Mouse (Mus musculus) cerebellum, postnatal 14 days (tissue): ENCODE data around the gene Nhs.

Experiments used
- DNase-seq, 2 experiments: peaks; one replicate each; pipeline ENCODE4 v3.0.0; 2021; ENCODE audit warnings: mixed read lengths in 2 of 2

Nhs gene

DNA sequence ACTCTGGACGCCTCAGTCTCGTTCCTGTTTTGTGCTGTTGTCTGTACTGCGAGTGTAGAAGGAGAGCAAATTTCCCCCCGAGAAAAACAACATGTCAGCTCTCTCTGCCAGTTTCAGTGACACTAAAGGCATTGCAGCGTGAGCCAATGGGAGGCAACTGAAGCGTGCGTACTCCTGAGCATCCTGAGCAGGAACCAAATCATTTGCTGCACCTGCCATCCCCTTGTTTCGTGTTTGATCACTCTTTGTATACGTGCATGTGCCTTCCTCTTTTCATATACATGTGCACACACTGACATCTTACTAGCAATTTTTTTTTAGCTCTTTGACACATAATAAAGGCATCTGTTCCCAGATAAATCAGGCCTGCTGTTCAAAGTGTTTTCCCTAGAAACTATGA, 142.1 kb downstream of the Nhs start:
- DNase-seq: peak in 1 of 2 experiments; percentile 6

GRCm38 (mm10) chrX:162012570-162012969, 147.0 kb downstream of the Nhs start:
- peak; percentile 30 to 51 for DNase-seq

- DNase-seq: no peak
Measured at GRCm38 (mm10) chrX:162009876-162010275, 149.7 kb downstream of the Nhs start.

- no peak for DNase-seq
Measured at GRCm38 (mm10) chrX:162003818-162004217, 155.7 kb downstream of the Nhs start.

- no peak for DNase-seq
Measured at GRCm38 (mm10) chrX:161998876-161999275, 160.7 kb downstream of the Nhs start.

- DNase-seq: no peak
Measured at GRCm38 (mm10) chrX:161997170-161997795, 162.2 kb downstream of the Nhs start.

GRCm38 (mm10) chrX:161990171-161990570, 169.4 kb downstream of the Nhs start:
- peak; percentile 19 to 39 for DNase-seq

- DNase-seq: no peak
Measured at GRCm38 (mm10) chrX:161984961-161985360, 174.6 kb downstream of the Nhs start.

DNA sequence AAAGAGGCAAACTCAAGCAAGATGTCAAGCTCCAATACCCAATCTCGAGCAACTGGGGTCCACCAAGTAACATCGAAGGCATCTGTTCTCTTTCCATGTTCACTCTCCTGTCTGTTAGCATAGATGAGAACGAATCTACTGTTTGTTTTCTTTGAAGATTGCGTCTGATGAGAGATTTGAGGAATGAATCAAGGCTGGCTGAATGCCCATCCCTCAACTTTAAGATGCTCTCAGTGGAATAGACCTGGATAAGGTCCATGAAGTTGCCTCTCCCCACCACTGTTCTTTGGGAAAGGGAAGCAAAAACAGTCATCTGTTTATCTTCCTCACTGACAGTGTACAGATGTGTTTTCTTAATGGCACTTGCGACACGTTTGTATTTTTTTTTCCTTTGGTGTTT, 178.1 kb downstream of the Nhs start:
- DNase-seq: no peak

DNA sequence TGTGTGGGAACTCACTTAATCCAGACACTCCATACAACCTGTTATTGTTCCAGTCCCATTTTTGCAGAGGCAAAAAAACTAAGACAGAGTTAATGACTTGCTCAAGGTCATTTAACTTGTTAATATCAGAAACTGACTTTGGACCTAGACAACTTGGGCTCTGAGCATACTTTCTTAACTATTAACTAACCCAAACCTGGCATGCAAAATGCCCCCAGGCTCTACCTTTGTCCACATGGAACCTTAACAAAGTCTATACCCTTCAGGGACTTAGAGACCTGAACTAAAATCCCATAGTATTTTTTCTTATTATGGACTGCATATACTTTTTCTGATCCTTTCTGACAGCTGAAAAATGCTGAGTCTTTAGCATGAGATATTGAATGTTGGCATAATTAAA, 179.6 kb downstream of the Nhs start:
- no peak for DNase-seq

DNA sequence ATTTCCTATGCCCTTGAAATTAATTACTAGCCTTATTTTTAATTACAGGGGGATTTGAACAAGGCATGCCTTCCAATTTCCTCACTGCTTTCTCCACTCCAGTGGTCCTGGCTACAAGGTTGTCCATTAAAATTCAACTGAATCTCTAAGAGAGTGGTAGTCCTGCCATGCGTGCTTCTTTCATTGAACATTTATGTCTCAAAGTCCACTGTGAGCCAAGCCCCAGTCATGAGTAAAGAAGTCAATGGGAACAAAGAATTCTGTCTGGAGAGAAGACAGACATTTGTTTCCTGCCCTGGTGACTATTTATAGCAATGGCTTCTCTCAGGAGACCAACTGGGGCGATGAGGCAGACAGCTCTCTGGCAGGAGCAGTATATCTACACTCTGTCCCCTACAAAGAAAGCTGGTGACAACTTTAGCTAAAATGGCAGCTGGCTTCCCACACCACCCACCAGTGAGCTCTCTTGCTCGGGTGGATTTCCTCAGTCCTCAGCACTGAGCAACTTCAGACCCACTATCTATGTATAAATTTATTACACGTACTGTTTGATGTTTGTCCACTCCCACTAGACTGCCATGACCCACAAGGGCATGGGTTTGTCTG, 182.2 kb downstream of the Nhs start:
- no peak for DNase-seq

DNA sequence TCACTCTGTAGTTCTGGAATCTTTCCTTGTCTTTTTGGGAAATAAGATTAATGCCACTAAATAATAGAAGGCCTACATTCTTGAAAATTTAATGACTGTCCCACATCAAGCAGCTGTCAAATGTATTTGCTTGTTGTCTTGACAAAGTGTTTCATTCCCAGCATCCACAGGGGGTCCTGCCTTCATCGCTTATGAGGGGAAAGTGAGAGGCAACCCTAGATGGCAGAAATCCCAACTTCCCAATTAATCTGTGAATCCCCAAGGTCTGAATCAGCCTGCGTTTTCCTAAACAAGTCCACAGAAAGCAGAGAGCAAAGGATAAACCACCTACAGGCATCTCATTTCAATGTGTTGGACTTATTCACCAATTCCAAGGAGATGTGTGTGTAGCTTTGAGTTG, 183.2 kb downstream of the Nhs start:
- DNase-seq: no peak

DNA sequence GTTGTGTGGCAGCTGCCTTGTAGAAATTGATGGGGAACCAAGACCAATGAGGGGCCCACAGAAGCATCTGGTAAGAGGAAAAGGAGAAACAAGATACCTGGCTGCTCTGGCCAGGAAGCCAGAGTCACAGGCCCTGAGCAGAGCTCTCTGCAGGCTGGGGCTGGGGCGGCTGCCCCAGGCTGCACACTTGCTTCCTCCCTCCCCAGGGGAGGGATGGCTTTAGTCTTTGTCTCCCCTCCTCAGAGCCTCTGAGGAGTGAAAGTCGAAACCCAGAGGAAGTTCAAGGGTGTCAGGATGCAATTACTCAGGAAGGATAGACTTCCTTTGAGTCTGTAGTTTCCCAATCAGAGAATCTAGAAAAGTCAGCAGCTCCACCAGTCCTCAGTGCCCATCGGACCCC, 186.0 kb downstream of the Nhs start:
- DNase-seq: no peak

DNA sequence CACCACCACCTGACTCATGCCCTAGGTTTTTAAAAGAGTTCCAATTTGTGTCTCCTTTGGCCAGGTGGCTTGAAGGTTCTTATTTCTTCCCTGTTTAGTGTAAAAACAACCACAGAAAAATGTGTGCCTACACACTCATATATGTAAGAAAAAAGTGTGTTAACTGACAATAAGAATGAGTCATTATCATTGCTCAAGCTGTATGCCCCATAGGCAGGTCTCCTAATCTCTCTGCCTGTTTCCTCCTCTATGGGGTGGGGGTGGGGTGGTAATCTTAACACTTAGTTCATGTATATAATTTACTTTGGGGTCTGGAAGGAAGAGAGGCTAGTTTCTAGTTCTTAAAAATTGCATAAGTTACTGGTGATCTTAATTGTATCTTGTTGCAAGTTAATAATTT, 186.8 kb downstream of the Nhs start:
- no peak for DNase-seq

- no peak for DNase-seq
Measured at GRCm38 (mm10) chrX:161971961-161972502, 187.5 kb downstream of the Nhs start.

- no peak for DNase-seq
Measured at GRCm38 (mm10) chrX:161971131-161971530, 188.4 kb downstream of the Nhs start.

DNA sequence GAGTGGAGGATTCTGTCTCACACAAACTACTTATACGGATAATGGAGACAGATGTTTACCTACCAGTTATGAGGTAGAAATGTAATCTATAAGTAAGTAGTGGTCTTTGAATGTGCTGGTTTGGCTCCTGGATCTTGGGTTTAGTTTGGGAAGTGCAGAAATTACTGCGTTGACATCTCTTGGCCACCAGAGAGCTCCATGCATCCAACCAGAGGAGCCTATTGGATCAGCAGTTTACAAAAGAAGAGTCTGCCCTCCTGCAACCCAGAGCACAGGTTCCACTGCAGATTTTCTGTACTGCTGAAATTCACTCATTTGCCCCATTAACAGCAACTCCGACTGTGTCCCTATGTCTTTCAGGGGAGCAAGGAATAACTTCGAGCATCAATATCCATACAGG, 191.8 kb downstream of the Nhs start:
- DNase-seq: peak; percentile 24 to 30

DNA sequence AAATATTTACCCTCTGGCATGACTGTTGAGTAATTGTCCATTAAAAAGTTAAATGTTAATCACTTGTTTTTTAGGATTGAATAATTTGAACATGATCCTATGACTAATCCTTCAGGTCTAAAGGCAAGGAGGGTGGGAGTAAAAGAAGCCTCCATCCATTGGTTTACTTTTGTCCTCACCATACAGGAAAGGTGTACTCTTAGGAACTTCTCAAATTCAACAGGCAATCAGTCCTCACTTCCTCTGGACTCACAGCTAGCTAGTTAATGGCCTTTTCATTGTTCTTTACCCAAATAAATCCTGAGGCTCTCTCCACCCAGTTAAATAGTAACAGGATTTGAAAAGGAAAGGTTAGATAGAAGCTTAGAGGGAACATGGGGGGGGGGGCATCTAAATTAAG, 196.2 kb downstream of the Nhs start:
- DNase-seq: no peak

- DNase-seq: no peak
Measured at GRCm38 (mm10) chrX:161962855-161963254, 196.7 kb downstream of the Nhs start.

DNA sequence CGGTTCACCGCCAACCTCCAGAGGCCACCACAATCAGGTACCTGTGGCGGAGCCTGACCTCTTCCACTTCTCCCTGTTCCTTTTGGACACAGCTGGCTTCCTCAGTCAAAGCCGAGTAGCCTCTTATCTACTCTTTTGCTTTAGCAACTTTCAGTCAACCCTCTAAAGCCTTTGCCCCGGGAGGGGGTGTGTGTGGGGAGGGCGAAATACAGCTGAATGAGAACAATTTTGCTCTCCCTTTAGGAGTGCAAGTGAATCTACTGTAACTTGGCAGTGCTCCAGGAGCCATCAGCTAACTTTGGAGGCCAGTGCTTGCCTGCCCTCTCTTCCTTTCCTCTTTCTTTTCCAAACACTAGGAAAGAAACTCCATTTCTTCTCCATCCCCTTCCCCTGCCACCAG, 197.8 kb downstream of the Nhs start:
- peak; percentile 27 to 42 for DNase-seq

DNA sequence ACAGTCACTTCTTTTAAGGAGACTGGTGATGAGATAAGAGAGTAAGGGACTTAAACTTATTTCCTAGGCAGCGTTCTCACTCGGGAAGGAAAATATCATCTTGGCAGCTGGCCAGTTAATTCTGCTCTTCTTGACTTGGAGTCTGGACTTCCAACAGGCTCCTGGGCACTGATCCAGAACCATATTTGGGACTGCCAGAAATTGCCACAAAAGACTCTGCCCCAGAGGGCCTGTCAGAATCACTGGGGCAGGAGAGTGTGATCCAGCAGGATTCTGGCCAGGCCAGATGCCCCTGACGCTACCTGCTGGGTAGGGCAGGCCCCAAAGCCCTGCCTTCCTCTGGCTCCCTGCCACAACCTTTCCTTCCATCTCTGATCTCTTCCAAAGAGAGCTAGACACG, 198.4 kb downstream of the Nhs start:
- DNase-seq: peak; percentile 91 to 94

DNA sequence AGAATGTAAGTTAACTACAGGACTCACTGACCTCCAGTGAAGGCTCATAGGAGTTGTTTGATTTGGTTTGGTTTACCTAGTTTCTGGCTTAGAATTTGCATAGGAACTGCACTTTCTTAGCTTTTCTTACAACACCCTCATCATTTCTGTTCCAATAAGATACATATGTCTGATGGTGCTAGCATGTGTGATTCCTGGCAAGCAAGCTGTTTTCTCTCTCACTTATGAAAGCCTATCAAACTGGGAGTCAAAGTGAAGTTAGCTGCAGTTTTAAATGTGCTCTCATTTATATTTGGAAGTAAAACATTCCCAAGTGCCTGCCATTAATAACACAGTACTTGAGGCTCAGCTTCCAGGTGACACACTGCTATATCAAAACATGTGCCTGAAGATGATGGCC, 207.2 kb downstream of the Nhs start:
- DNase-seq: no peak

DNA sequence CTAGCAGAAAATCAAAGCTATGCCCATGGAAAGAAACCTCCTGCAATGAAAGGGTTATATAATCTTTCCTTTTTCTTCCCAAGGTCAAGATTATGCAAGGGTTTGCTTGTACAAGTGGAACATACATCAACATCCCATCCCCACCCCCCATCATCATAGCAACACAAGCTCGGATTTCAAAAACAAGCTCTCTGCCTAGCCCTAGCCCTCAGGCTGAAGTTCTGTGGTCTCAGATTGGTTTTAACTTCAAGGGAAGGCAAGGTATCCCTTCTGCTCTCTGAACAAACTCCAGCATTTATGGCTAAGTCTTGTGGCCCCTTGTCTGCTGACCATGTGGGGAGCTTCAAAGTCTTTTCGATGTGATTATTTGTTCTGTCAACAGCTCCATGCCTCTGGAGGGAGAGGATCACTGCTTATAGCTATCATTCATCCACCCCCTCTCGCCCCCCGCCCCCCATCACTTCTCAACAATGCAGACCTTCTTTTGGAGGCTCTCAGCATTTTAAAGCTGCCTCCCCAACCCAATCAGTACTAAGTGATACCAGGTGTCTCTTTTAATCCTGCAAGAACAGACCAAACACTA, 216.3 kb downstream of the Nhs start:
- no peak for DNase-seq

GRCm38 (mm10) chrX:161940696-161941095, 218.8 kb downstream of the Nhs start:
- peak; percentile 10 to 33 for DNase-seq
